Mouse (Mus musculus) neural tube, embryonic 15.5 days (tissue): ENCODE data around the gene Olfr273. TPM values are rescaled to one million over a fixed set of nuclear protein-coding genes. Genes with fewer than 3 reads are reported as not detected.
"Not testable (repeated sequence)": the region's sequence is repeated elsewhere in the genome, so short reads cannot be mapped to it uniquely, and the experiment has no call there.

Experiments
- ATAC-seq: fragments of 200-750 bp; cut with Nextera tagmentation; 2 replicates; pipeline ENCODE4 v1.8.0; 2017; ENCODE audit warnings: mild to moderate bottlenecking, moderate TSS enrichment, moderate library complexity; ENCODE audit not compliant: low FRiP score
- H3K27ac ChIP-seq: fragments of 300-500 bp; sonication (generic); replicated peaks from 2 replicates; pipeline ENCODE4 v1.5.1; 2015; ENCODE audit warnings: mild to moderate bottlenecking, inconsistent platforms
- H3K27me3 ChIP-seq: fragments of 300-500 bp; sonication (generic); replicated peaks from 2 replicates; pipeline ENCODE4 v1.6.1; 2015; ENCODE audit warnings: inconsistent platforms
- H3K36me3 ChIP-seq: fragments of 300-500 bp; sonication (generic); 2 replicates; pipeline ENCODE4 v1.6.1; 2015; ENCODE audit warnings: inconsistent platforms
- H3K4me1 ChIP-seq: fragments of 300-500 bp; sonication (generic); 2 replicates; pipeline ENCODE4 v1.6.1; 2015; ENCODE audit warnings: inconsistent platforms
- H3K4me2 ChIP-seq: fragments of 300-500 bp; sonication (generic); 2 replicates; pipeline ENCODE4 v1.6.1; 2015; ENCODE audit warnings: inconsistent platforms, mild to moderate bottlenecking, moderate library complexity
- H3K4me3 ChIP-seq: fragments of 300-500 bp; sonication (generic); replicated peaks from 2 replicates; pipeline ENCODE4 v1.5.1; 2015; ENCODE audit warnings: mild to moderate bottlenecking, inconsistent platforms
- H3K9ac ChIP-seq: fragments of 300-500 bp; sonication (generic); replicated peaks from 2 replicates; pipeline ENCODE4 v1.6.1; 2015; ENCODE audit warnings: mild to moderate bottlenecking, inconsistent platforms
- H3K9me3 ChIP-seq: fragments of 300-500 bp; sonication (generic); replicated peaks from 2 replicates; pipeline ENCODE4 v1.6.1; 2016; ENCODE audit warnings: inconsistent platforms
- WGBS: fragments of 180-500 bp; shearing (Covaris S2); methylation state at CpG from one replicate; pipeline ENCODE4 v1.1.7; 2015; ENCODE audit warnings: mixed read lengths; 5-methylcytosine and 5-hydroxymethylcytosine counted together
- polyA plus RNA-seq: library from polyadenylated mRNA; unstranded; fragments of >200 nt; fragmentation: Nextera tagmentation; extraction: Ambion mirVana; gene quantifications from 2 replicates; pipeline ENCODE4 v1.2.1, GENCODE M21; 2015

Gene Olfr273
- polyA plus RNA-seq: not detected in 2 replicates

DNA sequence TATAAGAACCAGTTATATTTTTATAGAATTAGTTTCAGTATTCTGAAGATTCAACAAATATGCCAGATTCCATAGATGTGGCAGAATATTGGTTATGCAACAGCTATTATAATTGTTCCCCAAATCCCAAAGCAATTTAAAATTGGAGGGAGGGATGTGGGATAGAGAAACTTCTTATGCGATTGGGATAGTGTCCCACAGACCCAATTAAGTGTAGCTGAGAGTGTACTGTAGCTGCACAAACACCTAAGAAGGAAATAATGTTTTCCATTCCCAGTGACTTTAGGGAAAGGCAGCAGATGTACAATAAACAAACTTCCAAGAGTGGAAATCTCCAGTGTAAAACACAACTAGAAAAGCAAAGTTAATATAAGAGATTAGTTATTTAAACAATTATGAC, at the start of gene Olfr273:
Gene Olfr273 (minus strand): TSS at position 101 of the 400 bp plus-strand sequence.
- no peak within 1 kb of the TSS for H3K4me2 ChIP-seq
- 53% methylated on average over 1 of the region's 1 CpGs for WGBS
- no peaks in the 10 kb centered on the region for H3K27me3 ChIP-seq
- no peaks in the 10 kb centered on the region for H3K36me3 ChIP-seq
- H3K9me3 ChIP-seq: no peaks in the 10 kb centered on the region
- no peak for ATAC-seq
- H3K4me3 ChIP-seq: no peak within 1 kb of the TSS
- no peaks in the 10 kb centered on the region for H3K4me1 ChIP-seq
- no peak within 1 kb of the TSS for H3K27ac ChIP-seq
- H3K9ac ChIP-seq: no peak within 1 kb of the TSS

DNA sequence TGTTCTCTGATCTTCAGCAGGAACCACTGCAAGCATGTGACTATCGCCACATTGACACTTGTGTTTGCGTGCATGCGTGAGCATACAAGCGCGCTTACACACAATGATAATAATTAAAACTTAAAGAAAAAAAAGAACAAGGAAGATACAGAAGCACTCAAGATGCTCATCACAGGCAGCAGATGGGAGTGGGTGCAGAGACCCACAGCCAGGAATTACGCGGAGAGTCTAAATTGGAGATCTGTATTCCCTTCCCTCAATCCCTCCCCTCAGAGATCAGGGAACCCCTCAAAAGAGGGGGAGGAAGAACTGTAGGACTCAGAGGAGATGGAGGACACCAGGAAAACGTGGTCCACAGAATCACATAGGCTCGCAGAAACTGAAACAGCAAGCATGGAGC, 5.1 kb upstream of the Olfr273 start:
- H3K4me3 ChIP-seq: no peak overlapping the region
- H3K4me1 ChIP-seq: no peaks in the 10 kb centered on the region
- H3K4me2 ChIP-seq: no peak overlapping the region
- no peak overlapping the region for H3K27ac ChIP-seq
- 93% methylated on average over 9 of the region's 9 CpGs for WGBS
- no peak for ATAC-seq
- no peaks in the 10 kb centered on the region for H3K36me3 ChIP-seq
- H3K9ac ChIP-seq: no peak overlapping the region
- H3K9me3 ChIP-seq: no peaks in the 10 kb centered on the region
- no peaks in the 10 kb centered on the region for H3K27me3 ChIP-seq

DNA sequence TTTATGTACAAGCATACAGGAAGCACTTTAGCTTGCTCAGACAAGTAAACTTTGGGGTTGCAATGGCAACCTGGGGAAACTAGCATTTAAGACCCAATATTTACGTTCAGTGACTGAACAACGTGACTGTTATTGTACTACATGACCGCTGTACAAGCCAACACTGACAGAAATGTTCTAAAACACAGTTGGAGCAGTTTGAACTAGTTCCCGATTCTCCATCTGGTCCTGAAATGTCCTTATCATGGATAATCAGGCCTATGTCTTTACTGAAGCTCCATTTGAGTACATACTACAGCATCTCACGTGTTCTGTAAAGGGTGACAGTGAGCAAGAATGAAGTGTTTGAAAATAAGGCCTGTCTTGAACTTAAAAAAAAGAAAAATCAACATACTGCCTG, 9.4 kb downstream of the Olfr273 start:
- H3K4me2 ChIP-seq: no peak overlapping the region
- no peaks in the 10 kb centered on the region for H3K4me1 ChIP-seq
- no peak overlapping the region for H3K27ac ChIP-seq
- H3K9me3 ChIP-seq: no peaks in the 10 kb centered on the region
- no peaks in the 10 kb centered on the region for H3K36me3 ChIP-seq
- ATAC-seq: no peak
- H3K27me3 ChIP-seq: no peaks in the 10 kb centered on the region
- no peak overlapping the region for H3K4me3 ChIP-seq
- H3K9ac ChIP-seq: no peak overlapping the region
- 85% methylated on average over 5 of the region's 5 CpGs for WGBS

DNA sequence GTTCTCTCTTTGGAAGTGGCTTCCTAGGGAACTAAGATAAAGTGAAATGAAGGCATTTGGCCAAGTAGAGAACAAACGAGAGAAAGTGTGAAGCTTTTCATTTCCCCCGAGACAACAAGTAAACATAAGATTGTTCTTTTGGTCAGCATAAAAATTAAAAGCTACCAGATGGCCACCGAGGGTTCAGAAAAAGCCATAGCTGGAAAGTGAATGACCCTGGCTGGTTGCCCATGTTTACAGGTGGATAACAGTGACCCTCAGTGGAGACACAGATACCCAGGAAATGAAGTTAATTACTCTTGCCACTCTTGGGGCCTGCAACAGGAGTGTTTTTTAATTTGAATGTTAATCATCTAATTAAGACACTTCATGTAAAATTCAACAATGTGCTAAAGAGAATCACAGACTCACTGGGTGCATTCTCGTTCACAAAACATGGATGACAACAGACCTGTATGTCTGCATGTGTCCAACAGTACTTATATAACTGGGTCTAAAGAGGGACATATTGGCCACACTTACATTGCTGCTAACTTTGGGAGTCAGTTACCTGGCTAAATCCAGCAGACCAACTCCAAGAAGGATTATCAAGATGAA, 9.9 kb downstream of the Olfr273 start:
- Histone ChIP-seq H3K9me3 (no peaks in the 10 kb centered on the region), H3K4me1 (no peaks in the 10 kb centered on the region), H3K27me3 (no peaks in the 10 kb centered on the region), H3K27ac (no peak overlapping the region), H3K4me2 (no peak overlapping the region), H3K9ac (no peak overlapping the region), H3K36me3 (no peaks in the 10 kb centered on the region), H3K4me3 (no peak overlapping the region)
- WGBS: 47% methylated on average over 4 of the region's 4 CpGs
- no peak for ATAC-seq

DNA sequence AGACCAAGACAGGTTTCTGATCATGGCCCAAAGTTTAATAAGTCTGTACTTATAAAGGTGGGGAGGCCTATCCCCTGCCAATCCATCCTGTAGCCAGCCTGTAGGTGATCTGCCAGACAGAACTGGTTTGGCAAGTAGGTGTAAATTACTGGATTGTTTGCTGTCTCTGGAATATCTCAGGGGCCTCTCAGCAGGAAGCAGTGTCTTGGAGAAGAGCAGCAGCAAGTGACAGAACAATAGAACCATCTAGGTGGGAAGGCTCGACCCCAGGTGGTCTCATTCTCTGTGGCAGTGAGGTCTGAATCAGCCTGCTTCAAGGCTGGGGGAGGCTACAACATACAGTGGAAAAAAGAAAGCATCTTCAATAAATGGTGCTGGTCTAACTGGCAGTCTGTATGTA, 13.6 kb downstream of the Olfr273 start:
- H3K9me3 ChIP-seq, H3K4me2 ChIP-seq, H3K4me1 ChIP-seq, H3K9ac ChIP-seq, H3K27me3 ChIP-seq, H3K4me3 ChIP-seq, H3K27ac ChIP-seq, H3K36me3 ChIP-seq, ATAC-seq: not testable (repeated sequence)
- 33% methylated on average over 1 of the region's 1 CpGs for WGBS

DNA sequence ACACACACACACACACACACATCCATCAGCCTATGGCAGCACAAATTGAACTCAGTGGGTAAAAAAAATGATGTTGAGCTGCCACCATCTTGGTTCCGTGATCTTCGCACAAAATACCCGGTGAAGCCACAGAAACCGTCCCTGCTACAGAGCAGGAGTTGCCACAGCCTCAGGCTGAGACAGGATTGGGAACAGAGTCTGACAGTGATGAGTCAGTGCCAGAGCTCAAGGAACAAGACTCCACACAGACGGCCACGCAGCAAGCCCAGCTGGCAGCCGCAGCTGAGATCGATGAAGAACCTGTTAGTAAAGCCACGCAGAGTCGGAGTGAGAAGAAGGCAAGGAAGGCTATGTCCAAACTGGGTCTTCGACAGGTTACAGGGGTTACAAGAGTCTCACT, 37.7 kb downstream of the Olfr273 start:
- H3K9ac ChIP-seq: no peak overlapping the region
- no peaks in the 10 kb centered on the region for H3K27me3 ChIP-seq
- no peaks in the 10 kb centered on the region for H3K4me1 ChIP-seq
- H3K9me3 ChIP-seq: no peaks in the 10 kb centered on the region
- no peak overlapping the region for H3K4me2 ChIP-seq
- H3K36me3 ChIP-seq: no peaks in the 10 kb centered on the region
- WGBS: 98% methylated on average over 11 of the region's 11 CpGs
- ATAC-seq: no peak
- no peak overlapping the region for H3K4me3 ChIP-seq
- H3K27ac ChIP-seq: no peak overlapping the region

DNA sequence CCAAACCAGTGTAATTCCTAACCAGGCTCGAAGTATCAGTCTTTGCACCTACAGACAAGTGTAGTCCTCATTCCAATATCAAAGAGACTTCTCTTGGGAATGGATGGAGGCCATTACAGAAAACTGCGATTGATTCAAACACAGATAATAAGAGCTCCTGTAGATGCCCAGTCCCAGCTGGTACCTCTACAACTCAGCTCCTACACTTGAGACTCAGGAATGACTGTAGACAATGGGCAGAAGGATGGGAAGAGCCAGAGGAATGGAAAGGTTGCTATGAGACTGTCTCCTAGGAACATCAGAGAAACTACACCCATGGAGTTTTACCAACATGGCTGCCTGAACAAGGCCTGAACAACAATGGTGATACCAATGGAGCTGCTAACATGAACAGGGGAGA, 44.7 kb downstream of the Olfr273 start, which contains the start of gene Olfr275:
Gene Olfr275 (plus strand): TSS at position 301 of the 400 bp plus-strand sequence.
- Histone ChIP-seq H3K36me3 (no peaks in the 10 kb centered on the region), H3K4me2 (no peak within 1 kb of the TSS), H3K27ac (no peak within 1 kb of the TSS), H3K4me1 (no peaks in the 10 kb centered on the region), H3K27me3 (no peaks in the 10 kb centered on the region), H3K9me3 (no peaks in the 10 kb centered on the region), H3K4me3 (no peak within 1 kb of the TSS), H3K9ac (no peak within 1 kb of the TSS)
- no peak for ATAC-seq
- 87% methylated on average over 2 of the region's 2 CpGs for WGBS

DNA sequence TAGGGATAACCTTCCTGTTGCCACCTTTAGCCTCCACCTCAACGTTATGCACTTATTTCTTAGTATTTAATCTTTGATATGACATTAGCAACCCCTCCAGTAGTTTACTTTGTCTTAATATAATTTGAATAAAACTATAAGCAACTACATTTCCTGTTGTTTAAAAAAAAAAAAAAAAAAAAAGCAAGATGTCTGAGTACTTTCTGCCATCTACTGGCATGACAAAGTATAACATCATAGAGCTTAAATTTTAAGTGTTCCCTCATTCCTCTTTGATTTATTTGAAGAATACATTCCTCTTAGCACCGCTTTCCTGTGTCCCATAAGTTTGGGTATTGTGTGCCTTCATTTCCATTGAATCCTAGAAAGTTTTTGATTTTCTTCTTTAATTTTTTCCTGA, 47.2 kb downstream of the Olfr273 start:
- Histone ChIP-seq H3K4me2 (no peak overlapping the region), H3K27ac (no peak overlapping the region), H3K4me3 (no peak overlapping the region), H3K27me3 (no peaks in the 10 kb centered on the region), H3K9me3 (no peaks in the 10 kb centered on the region), H3K36me3 (no peaks in the 10 kb centered on the region), H3K4me1 (no peaks in the 10 kb centered on the region), H3K9ac (no peak overlapping the region)
- no peak for ATAC-seq
- WGBS: 33% methylated on average over 2 of the region's 2 CpGs

Other genes with a start within 250 kb of the Olfr273 start
- 0.08 TPM in 1 of 2 replicates, not detected in the other for gene Olfr275, start 44.6 kb downstream of the Olfr273 start, polyA plus RNA-seq
- not detected in 2 replicates for gene Olfr272, start 59.9 kb upstream of the Olfr273 start, polyA plus RNA-seq
- not detected in 2 replicates for gene Olfr270, start 105.3 kb upstream of the Olfr273 start, polyA plus RNA-seq
- not detected in 2 replicates for gene Nipsnap3a, start 130.0 kb upstream of the Olfr273 start, polyA plus RNA-seq
- gene Nipsnap3b, start 152.6 kb upstream of the Olfr273 start, polyA plus RNA-seq: 156 and 189 TPM in 2 replicates